Comparison of ENCODE assay signal across 15 mouse cellular contexts in the genomic region with DNA sequence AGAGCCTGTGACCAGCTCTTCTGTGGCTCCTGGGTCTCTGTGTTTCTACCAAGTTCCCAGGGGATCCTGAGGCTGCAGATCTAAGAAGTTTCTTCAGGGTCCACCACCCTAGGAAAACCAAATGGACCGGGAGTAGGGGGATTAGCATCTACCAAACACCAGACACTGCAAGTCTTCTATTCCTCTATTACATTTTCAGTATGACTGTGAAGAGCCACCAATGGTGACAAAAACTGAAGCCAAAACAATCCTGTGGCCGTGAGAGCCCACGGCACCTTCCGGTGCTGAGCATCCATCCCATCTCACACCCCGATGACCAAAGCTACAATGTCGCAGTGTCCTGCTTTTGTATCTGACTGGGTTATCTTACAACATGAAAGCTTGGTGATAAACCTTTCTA.
"Had no signal": no experiment of that assay in that cellular context is flagged by ENCODE, and none has a peak within 500 bp of the region (broad histone marks: within the 10 kb centered on the region; RNA-seq: fewer than 3 reads in every experiment).

No protein-coding gene starts in this region.

- ATAC-seq: liver, postnatal 0 days; lung, postnatal 0 days had no signal

- DNase-seq: kidney, adult 2 months; kidney, postnatal 25 days; layer of hippocampus, adult 9-11 months; liver, postnatal 0 days; lung, embryonic 14.5 days; right cerebral cortex, postnatal 25 days; thymus, adult 18-20 months; thymus, postnatal 36 days had no signal

- H3K9ac ChIP-seq: liver, embryonic 14.5 days; liver, postnatal 0 days; lung, embryonic 14.5 days had no signal

- H3K27ac ChIP-seq: kidney, postnatal 0 days; liver, embryonic 14.5 days; macrophage had no signal

- H3K4me2 ChIP-seq: liver, embryonic 11.5 days; lung, embryonic 14.5 days had no signal

- H3K4me3 ChIP-seq: layer of hippocampus, adult 2 months; myocyte had no signal
